Mouse (Mus musculus) spleen, adult 2 months (tissue): Measurements from ENCODE around the gene Hist2h2aa1.

Source experiments
- CTCF ChIP-seq: fragments of 200-500 bp; IDR thresholded peaks from 2 replicates; pipeline ENCODE4 v1.5.1; 2011; ENCODE audit warnings: mild to moderate bottlenecking, inconsistent platforms; ENCODE audit not compliant: insufficient read depth, insufficient read length, insufficient replicate concordance; ENCODE audit errors: extremely low read depth
- POLR2A ChIP-seq: fragments of 200-500 bp; IDR thresholded peaks from 2 replicates; pipeline ENCODE4 v1.6.1; 2011; ENCODE audit warnings: low read depth, low read length, inconsistent platforms

GRCm38 (mm10) chr3:96266132-96266710 is 20.9 kb downstream of the Hist2h2aa1 start:
- TF ChIP-seq POLR2A, result no peak
- no peak for TF ChIP-seq CTCF
